Mouse (Mus musculus): ENCODE data around the gene Ankrd61. TPM values are rescaled to one million over a fixed set of nuclear protein-coding genes. Genes with fewer than 3 reads are reported as not detected.

The Ankrd61 gene
- total RNA-seq, 1 experiment, result 0.45 TPM

- Histone ChIP-seq H3K9me3 (ENCODE audit: control insufficient read depth, insufficient read depth, low read depth, low read length) (no peaks in the 10 kb centered on the region), H3K9ac (ENCODE audit: insufficient read depth, low read depth, low read length, poor library complexity, severe bottlenecking) (no peak overlapping the region), H3K4me3 (ENCODE audit: insufficient read depth in 1 of 2, low read depth in 1 of 2, low read length in 2 of 2, poor library complexity in 1 of 2, severe bottlenecking in 1 of 2) (no peak overlapping the region), H3K36me3 (ENCODE audit: control insufficient read depth, insufficient read depth, low read length, poor library complexity, severe bottlenecking) (peaks cover 26% of the 10 kb centered on the region), H3K4me1 (ENCODE audit: control insufficient read depth in 2 of 2, insufficient read depth in 2 of 2, low read length in 2 of 2, poor library complexity in 1 of 2) (peaks cover 0 to 3% of the 10 kb centered on the region in 2 experiments; a peak in 1 of 4 replicates), H3K27ac (ENCODE audit: insufficient read depth, low read depth, low read length, poor library complexity, severe bottlenecking) (no peak overlapping the region)
- no peak for DNase-seq (ENCODE audit: low read depth, low spot score)
- in situ Hi-C loops (cut with MboI; ENCODE audit: low sequenced_read_pairs in 2 of 2, unreplicated experiment in 2 of 2), result no loop called here
- TF ChIP-seq HCFC1 (IDR thresholded peaks at IDR 0.05; ENCODE audit: borderline replicate concordance, insufficient read depth, low read length) (no peak), ZNF384 (IDR thresholded peaks at IDR 0.05; ENCODE audit: low read depth, low read length) (no peak), CHD2 (IDR thresholded peaks at IDR 0.05; ENCODE audit: low read depth, low read length) (no peak), MAFK (IDR thresholded peaks at IDR 0.05; ENCODE audit: insufficient read depth, low read depth, low read length) (no peak), ZC3H11A (IDR thresholded peaks at IDR 0.05; ENCODE audit: borderline replicate concordance, low read depth, low read length) (no peak)
These were observed 33.2 kb upstream of the Ankrd61 start for GRCm38 (mm10) chr5:143930656-143931055.

- peaks cover 35% of the 10 kb centered on the region for H3K36me3 ChIP-seq (ENCODE audit: control insufficient read depth, insufficient read depth, low read length, poor library complexity, severe bottlenecking)
- in situ Hi-C loops (cut with MboI; ENCODE audit: low sequenced_read_pairs in 2 of 2, unreplicated experiment in 2 of 2), result no loop called here
- DNase-seq (ENCODE audit: low read depth, low spot score), result no peak
These were observed 31.8 kb upstream of the Ankrd61 start for GRCm38 (mm10) chr5:143929291-143929690.

GRCm38 (mm10) chr5:143927875-143928274, 30.4 kb upstream of the Ankrd61 start, which contains the start of gene Gm42421:
Gene Gm42421 (plus strand): TSS chr5:143928175.
- DNase-seq (ENCODE audit: low read depth, low spot score), result no peak
- Histone ChIP-seq H3K9ac (ENCODE audit: insufficient read depth, low read depth, low read length, poor library complexity, severe bottlenecking) (no peak within 1 kb of the TSS), H3K36me3 (ENCODE audit: control insufficient read depth, insufficient read depth, low read length, poor library complexity, severe bottlenecking) (peaks cover 39% of the 10 kb centered on the region), H3K9me3 (ENCODE audit: control insufficient read depth, insufficient read depth, low read depth, low read length) (no peaks in the 10 kb centered on the region), H3K27ac (ENCODE audit: insufficient read depth, low read depth, low read length, poor library complexity, severe bottlenecking) (no peak within 1 kb of the TSS), H3K4me1 (ENCODE audit: control insufficient read depth in 2 of 2, insufficient read depth in 2 of 2, low read length in 2 of 2, poor library complexity in 1 of 2) (no peaks in the 10 kb centered on the region), H3K4me3 (ENCODE audit: insufficient read depth in 1 of 2, low read depth in 1 of 2, low read length in 2 of 2, poor library complexity in 1 of 2, severe bottlenecking in 1 of 2) (no peak within 1 kb of the TSS)
- TF ChIP-seq HCFC1 (IDR thresholded peaks at IDR 0.05; ENCODE audit: borderline replicate concordance, insufficient read depth, low read length) (no peak), MAFK (IDR thresholded peaks at IDR 0.05; ENCODE audit: insufficient read depth, low read depth, low read length) (no peak), ZC3H11A (IDR thresholded peaks at IDR 0.05; ENCODE audit: borderline replicate concordance, low read depth, low read length) (no peak), ZNF384 (IDR thresholded peaks at IDR 0.05; ENCODE audit: low read depth, low read length) (no peak), CHD2 (IDR thresholded peaks at IDR 0.05; ENCODE audit: low read depth, low read length) (no peak)
- in situ Hi-C loops (cut with MboI; ENCODE audit: low sequenced_read_pairs in 2 of 2, unreplicated experiment in 2 of 2), result no loop called here

More at GRCm38 (mm10) chr5:143929291-143929690, 31.8 kb upstream of the Ankrd61 start:
- Histone ChIP-seq H3K4me1 (ENCODE audit: control insufficient read depth in 2 of 2, insufficient read depth in 2 of 2, low read length in 2 of 2, poor library complexity in 1 of 2) (peaks cover 0 to 3% of the 10 kb centered on the region in 2 experiments; a peak in 1 of 4 replicates), H3K9ac (ENCODE audit: insufficient read depth, low read depth, low read length, poor library complexity, severe bottlenecking) (no peak overlapping the region), H3K27ac (ENCODE audit: insufficient read depth, low read depth, low read length, poor library complexity, severe bottlenecking) (no peak overlapping the region), H3K4me3 (ENCODE audit: insufficient read depth in 1 of 2, low read depth in 1 of 2, low read length in 2 of 2, poor library complexity in 1 of 2, severe bottlenecking in 1 of 2) (no peak overlapping the region), H3K9me3 (ENCODE audit: control insufficient read depth, insufficient read depth, low read depth, low read length) (no peaks in the 10 kb centered on the region)
- no peak for TF ChIP-seq ZNF384 (IDR thresholded peaks at IDR 0.05; ENCODE audit: low read depth, low read length)
- TF ChIP-seq MAFK (IDR thresholded peaks at IDR 0.05; ENCODE audit: insufficient read depth, low read depth, low read length), result no peak
- TF ChIP-seq ZC3H11A (IDR thresholded peaks at IDR 0.05; ENCODE audit: borderline replicate concordance, low read depth, low read length), result no peak
- no peak for TF ChIP-seq CHD2 (IDR thresholded peaks at IDR 0.05; ENCODE audit: low read depth, low read length)
- TF ChIP-seq HCFC1 (IDR thresholded peaks at IDR 0.05; ENCODE audit: borderline replicate concordance, insufficient read depth, low read length), result no peak

- H3K9ac ChIP-seq (ENCODE audit: insufficient read depth, low read depth, low read length, poor library complexity, severe bottlenecking), result no peak overlapping the region
- H3K9me3 ChIP-seq (ENCODE audit: control insufficient read depth, insufficient read depth, low read depth, low read length), result no peaks in the 10 kb centered on the region
- in situ Hi-C loops (cut with MboI; ENCODE audit: low sequenced_read_pairs in 2 of 2, unreplicated experiment in 2 of 2), result no loop called here
- H3K36me3 ChIP-seq (ENCODE audit: control insufficient read depth, insufficient read depth, low read length, poor library complexity, severe bottlenecking), result peaks cover 40% of the 10 kb centered on the region
- H3K4me3 ChIP-seq (ENCODE audit: insufficient read depth in 1 of 2, low read depth in 1 of 2, low read length in 2 of 2, poor library complexity in 1 of 2, severe bottlenecking in 1 of 2), result no peak overlapping the region
- TF ChIP-seq CHD2 (IDR thresholded peaks at IDR 0.05; ENCODE audit: low read depth, low read length), result no peak
- no peak for TF ChIP-seq MAFK (IDR thresholded peaks at IDR 0.05; ENCODE audit: insufficient read depth, low read depth, low read length)
- no peak for TF ChIP-seq HCFC1 (IDR thresholded peaks at IDR 0.05; ENCODE audit: borderline replicate concordance, insufficient read depth, low read length)
- no peak for TF ChIP-seq ZC3H11A (IDR thresholded peaks at IDR 0.05; ENCODE audit: borderline replicate concordance, low read depth, low read length)
- no peak for TF ChIP-seq ZNF384 (IDR thresholded peaks at IDR 0.05; ENCODE audit: low read depth, low read length)
- no peaks in the 10 kb centered on the region for H3K4me1 ChIP-seq (ENCODE audit: control insufficient read depth in 2 of 2, insufficient read depth in 2 of 2, low read length in 2 of 2, poor library complexity in 1 of 2)
- DNase-seq (ENCODE audit: low read depth, low spot score), result no peak
- no peak overlapping the region for H3K27ac ChIP-seq (ENCODE audit: insufficient read depth, low read depth, low read length, poor library complexity, severe bottlenecking)
These were observed 27.4 kb upstream of the Ankrd61 start for GRCm38 (mm10) chr5:143924781-143925452.
